Mouse (Mus musculus) kidney, postnatal 0 days (tissue): ENCODE results near the gene Samd4b. TPM values are rescaled to one million over a fixed set of nuclear protein-coding genes. Genes with fewer than 3 reads are reported as not detected.

Experiments used
- ATAC-seq: fragments of 200-750 bp; cut with Nextera tagmentation; replicated peaks from 2 replicates; pipeline ENCODE4 v1.8.0; 2017; ENCODE audit warnings: low read depth, moderate number of reproducible peaks, moderate TSS enrichment, moderate library complexity; ENCODE audit not compliant: low FRiP score
- DNase-seq: peaks from one replicate; pipeline ENCODE4 v3.0.0-alpha.2; 2016; ENCODE audit warnings: low spot score
- H3K27ac ChIP-seq: fragments of 300-500 bp; sonication (generic); 2 replicates; pipeline ENCODE4 v1.5.1; 2014; ENCODE audit warnings: mild to moderate bottlenecking
- H3K27me3 ChIP-seq: fragments of 300-500 bp; sonication (generic); 2 replicates; pipeline ENCODE4 v1.6.1; 2014; ENCODE audit warnings: low read length, mixed read lengths; ENCODE audit not compliant: insufficient read depth
- H3K36me3 ChIP-seq: fragments of 300-500 bp; sonication (generic); 2 replicates; pipeline ENCODE4 v1.6.1; 2014; ENCODE audit warnings: low read length, mixed read lengths; ENCODE audit not compliant: insufficient read depth
- H3K4me1 ChIP-seq: fragments of 300-500 bp; sonication (generic); replicated peaks from 2 replicates; pipeline ENCODE4 v1.6.1; 2014; ENCODE audit warnings: antibody characterized with exemption, low read length, mixed read lengths; ENCODE audit not compliant: insufficient read depth
- H3K4me2 ChIP-seq: fragments of 300-500 bp; sonication (generic); 2 replicates; pipeline ENCODE4 v1.6.1; 2014; ENCODE audit warnings: mild to moderate bottlenecking, low read length, moderate library complexity, mixed read lengths
- H3K4me3 ChIP-seq: fragments of 300-500 bp; sonication (generic); replicated peaks from 2 replicates; pipeline ENCODE4 v1.5.1; 2014; ENCODE audit warnings: low read depth, low read length
- H3K9ac ChIP-seq: fragments of 300-500 bp; sonication (generic); 2 replicates; pipeline ENCODE4 v1.6.1; 2014; ENCODE audit warnings: low read depth, low read length
- H3K9me3 ChIP-seq: fragments of 300-500 bp; sonication (generic); replicated peaks from 2 replicates; pipeline ENCODE4 v1.6.1; 2016; ENCODE audit warnings: low read length, inconsistent platforms, mixed read lengths
- CTCF ChIP-seq: IDR thresholded peaks from 2 replicates; pipeline ENCODE4 v1.5.1; 2016; ENCODE audit warnings: antibody characterized with exemption, low read depth, mild to moderate bottlenecking, moderate library complexity
- WGBS: fragments of 180-500 bp; shearing (Covaris S2); extraction: QIAGEN DNeasy Blood & Tissue Kit; methylation state at CpG from one replicate; pipeline ENCODE4 v1.1.7; 2014; 5-methylcytosine and 5-hydroxymethylcytosine counted together
- polyA plus RNA-seq: library from polyadenylated mRNA; unstranded; fragments of >200 nt; fragmentation: Nextera tagmentation; extraction: Ambion mirVana; gene quantifications from 2 replicates; pipeline ENCODE4 v1.2.1, GENCODE M21; 2015

The Samd4b gene
- polyA plus RNA-seq, 1 experiment from 2014 or later = 19.5 TPM

GRCm38 (mm10) chr7:28558486-28558885, 39.5 kb downstream of the Samd4b start:
- Histone ChIP-seq H3K4me1 (peaks cover 3% of the 10 kb centered on the region; the same call in 1 of the 2 replicates), H3K27me3 (no peaks in the 10 kb centered on the region), H3K4me2 (no peak overlapping the region), H3K27ac (peak overlapping the region; percentile 54; the same call in 1 of the 2 replicates), H3K9ac (no peak overlapping the region), H3K9me3 (no peaks in the 10 kb centered on the region), H3K4me3 (no peak overlapping the region), H3K36me3 (peaks cover 32% of the 10 kb centered on the region; the same call in 1 of the 2 replicates)
- 34% methylated on average over 4 of the region's 4 CpGs for WGBS
- DNase-seq = peak; percentile 79
- TF ChIP-seq CTCF = no peak
- ATAC-seq = no peak

- TF ChIP-seq CTCF = no peak
- no peak for ATAC-seq
Measured at GRCm38 (mm10) chr7:28557708-28558107, 40.2 kb downstream of the Samd4b start.

GRCm38 (mm10) chr7:28557069-28557468, 40.9 kb downstream of the Samd4b start:
- Histone ChIP-seq H3K4me1 (peaks cover 3% of the 10 kb centered on the region; the same call in 1 of the 2 replicates), H3K9me3 (no peaks in the 10 kb centered on the region), H3K4me3 (no peak overlapping the region), H3K27me3 (no peaks in the 10 kb centered on the region), H3K4me2 (no peak overlapping the region), H3K27ac (no peak overlapping the region), H3K36me3 (peaks cover 24% of the 10 kb centered on the region; the same call in 1 of the 2 replicates), H3K9ac (no peak overlapping the region)
- 51% methylated on average over 5 of the region's 5 CpGs for WGBS
- TF ChIP-seq CTCF = no peak
- no peak for ATAC-seq
- DNase-seq = no peak

More at GRCm38 (mm10) chr7:28557708-28558107, 40.2 kb downstream of the Samd4b start:
- Histone ChIP-seq H3K4me3 (no peak overlapping the region), H3K36me3 (peaks cover 28% of the 10 kb centered on the region; the same call in 1 of the 2 replicates), H3K4me1 (peaks cover 3% of the 10 kb centered on the region; the same call in 1 of the 2 replicates), H3K4me2 (no peak overlapping the region), H3K27ac (0 out of 2 replicates have a peak overlapping the region, but pooled peaks have one; percentile 11), H3K9me3 (no peaks in the 10 kb centered on the region), H3K27me3 (no peaks in the 10 kb centered on the region), H3K9ac (no peak overlapping the region)
- WGBS = 74% methylated on average over 6 of the region's 6 CpGs
- DNase-seq = no peak

- Histone ChIP-seq H3K4me2 (no peak overlapping the region), H3K27me3 (no peaks in the 10 kb centered on the region), H3K27ac (no peak overlapping the region), H3K4me1 (peaks cover 3% of the 10 kb centered on the region; the same call in 1 of the 2 replicates), H3K9ac (no peak overlapping the region), H3K9me3 (no peaks in the 10 kb centered on the region), H3K4me3 (no peak overlapping the region), H3K36me3 (peaks cover 19% of the 10 kb centered on the region; the same call in 1 of the 2 replicates)
- WGBS = 16% methylated on average over 5 of the region's 5 CpGs
- TF ChIP-seq CTCF = no peak
- DNase-seq (no peak), ATAC-seq (no peak)
Measured at GRCm38 (mm10) chr7:28555939-28556535, 41.9 kb downstream of the Samd4b start.

- H3K4me3 ChIP-seq = no peak overlapping the region
- H3K36me3 ChIP-seq = 0 out of 2 replicates have a peak, but pooled peaks cover 3% of the 10 kb centered on the region
- ATAC-seq (no peak), DNase-seq (no peak)
- WGBS = 83% methylated on average over 6 of the region's 6 CpGs
- no peak overlapping the region for H3K27ac ChIP-seq
- H3K9ac ChIP-seq = no peak overlapping the region
- H3K27me3 ChIP-seq = no peaks in the 10 kb centered on the region
- H3K4me1 ChIP-seq = no peaks in the 10 kb centered on the region
- no peak overlapping the region for H3K4me2 ChIP-seq
- TF ChIP-seq CTCF = no peak
- no peaks in the 10 kb centered on the region for H3K9me3 ChIP-seq
Measured at GRCm38 (mm10) chr7:28553076-28553475, 44.9 kb downstream of the Samd4b start.

GRCm38 (mm10) chr7:28547628-28548027, 50.3 kb downstream of the Samd4b start:
- H3K4me3 ChIP-seq = no peak overlapping the region
- no peaks in the 10 kb centered on the region for H3K36me3 ChIP-seq
- H3K4me1 ChIP-seq = peaks cover 6% of the 10 kb centered on the region; the same call in 1 of the 2 replicates
- H3K27me3 ChIP-seq = peaks cover 17% of the 10 kb centered on the region
- H3K9me3 ChIP-seq = no peaks in the 10 kb centered on the region
- ATAC-seq (no peak), DNase-seq (no peak)
- no peak overlapping the region for H3K9ac ChIP-seq
- no peak for TF ChIP-seq CTCF
- WGBS = 71% methylated on average over 7 of the region's 7 CpGs
- no peak overlapping the region for H3K27ac ChIP-seq
- peak overlapping the region; percentile 47; the same call in 1 of the 2 replicates for H3K4me2 ChIP-seq
